Mouse (Mus musculus): ENCODE measurements around the gene Ccar1. TPM values are rescaled to one million over a fixed set of nuclear protein-coding genes. Genes with fewer than 3 reads are reported as not detected.
"Not testable (repeated sequence)": the region's sequence is repeated elsewhere in the genome, so short reads cannot be mapped to it uniquely, and the experiment has no call there.

Ccar1 gene
- polyA plus RNA-seq, 1 experiment from 2014 or later = 89.7 TPM

DNA sequence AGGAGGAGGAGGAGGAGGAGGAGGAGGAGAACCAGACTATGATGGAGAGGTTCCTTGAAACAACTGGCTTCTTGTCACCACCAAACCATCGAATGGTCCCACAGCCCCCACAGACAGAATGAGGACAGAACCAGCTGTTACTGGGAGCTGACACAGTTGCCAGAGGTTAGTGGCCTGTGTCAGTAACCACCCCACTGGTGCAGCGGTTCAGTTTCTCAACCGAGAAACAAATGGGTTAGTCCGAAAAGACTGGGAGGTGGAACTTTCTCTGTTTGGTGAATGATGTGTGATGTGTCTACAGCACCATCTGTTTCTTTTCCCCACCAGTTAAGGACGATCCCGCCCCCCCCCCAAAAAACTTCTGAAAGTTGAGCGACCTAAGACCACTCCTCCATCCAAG lies 67.2 kb downstream of the Ccar1 start:
- no peak overlapping the region for H3K4me3 ChIP-seq

DNA sequence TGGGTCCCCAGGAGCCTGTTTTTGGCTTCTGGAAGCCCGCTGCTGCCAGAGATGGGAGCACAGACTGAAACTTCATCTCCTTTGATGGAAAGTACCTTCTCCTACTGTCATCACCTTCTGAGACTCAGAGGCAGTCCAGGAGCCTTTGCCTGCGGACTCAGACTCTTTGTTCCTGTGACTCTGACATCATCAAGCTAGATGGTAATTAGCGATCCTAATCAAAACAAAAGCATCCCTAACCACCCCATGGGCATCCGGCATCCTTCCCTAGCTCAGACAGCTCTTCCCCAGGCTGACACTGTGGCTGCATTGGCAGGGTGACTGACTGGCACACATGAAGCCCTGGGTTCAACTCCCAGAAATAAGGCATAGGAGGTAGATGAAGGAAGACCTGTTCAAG lies 69.4 kb downstream of the Ccar1 start:
- 0 out of 2 replicates have a peak, but pooled peaks cover 3% of the 10 kb centered on the region for H3K9me3 ChIP-seq (replicated peaks)
- no peak overlapping the region for H3K27ac ChIP-seq (ENCODE audit: poor library complexity, severe bottlenecking)
- no peak overlapping the region for H3K4me2 ChIP-seq
- WGBS = 14% methylated on average over 4 of the region's 4 CpGs
- H3K36me3 ChIP-seq = no peaks in the 10 kb centered on the region
- H3K9ac ChIP-seq = no peak overlapping the region
- no peak for ATAC-seq (ENCODE audit: insufficient number of reproducible peaks, low FRiP score)
- peaks cover 31% of the 10 kb centered on the region for H3K27me3 ChIP-seq (replicated peaks)
- no peak overlapping the region for H3K4me3 ChIP-seq
- peaks cover 5% of the 10 kb centered on the region; the same call in 1 of the 2 replicates for H3K4me1 ChIP-seq (replicated peaks)

More for the DNA sequence above, 67.2 kb downstream of the Ccar1 start:
- no peak for ATAC-seq (ENCODE audit: insufficient number of reproducible peaks, low FRiP score)
- peak overlapping the region; percentile 96 for H3K4me2 ChIP-seq
- no peak overlapping the region for H3K9ac ChIP-seq
- H3K9me3 ChIP-seq (replicated peaks) = no peaks in the 10 kb centered on the region
- WGBS = 23% methylated on average over 7 of the region's 7 CpGs
- H3K27me3 ChIP-seq (replicated peaks) = peaks cover 31% of the 10 kb centered on the region
- H3K27ac ChIP-seq (ENCODE audit: poor library complexity, severe bottlenecking) = no peak overlapping the region
- H3K36me3 ChIP-seq = no peaks in the 10 kb centered on the region
- peaks cover 5% of the 10 kb centered on the region; the same call in 1 of the 2 replicates for H3K4me1 ChIP-seq (replicated peaks)

DNA sequence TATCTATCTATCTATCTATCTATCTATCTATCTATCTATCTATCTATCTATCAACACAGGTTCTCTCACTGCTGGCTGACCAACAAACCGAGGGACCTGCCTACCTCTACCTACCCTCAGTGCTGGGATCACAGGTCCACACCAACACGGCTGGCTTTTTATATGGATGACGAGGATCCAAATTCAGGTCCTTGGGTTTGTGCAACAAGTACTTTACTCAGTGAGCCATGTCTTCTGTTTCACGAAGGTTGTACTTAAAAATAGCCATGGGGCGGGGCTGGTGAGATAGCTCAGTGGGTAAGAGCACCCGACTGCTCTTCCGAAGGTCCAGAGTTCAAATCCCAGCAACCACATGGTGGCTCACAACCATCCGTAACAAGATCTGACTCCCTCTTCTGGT lies 71.5 kb downstream of the Ccar1 start:
- H3K9ac ChIP-seq; H3K4me2 ChIP-seq; H3K4me1 ChIP-seq (replicated peaks); H3K27ac ChIP-seq (ENCODE audit: poor library complexity, severe bottlenecking); H3K36me3 ChIP-seq; H3K9me3 ChIP-seq (replicated peaks); ATAC-seq (ENCODE audit: insufficient number of reproducible peaks, low FRiP score); H3K4me3 ChIP-seq: not testable (repeated sequence)
- WGBS = 83% methylated on average over 8 of the region's 8 CpGs
- H3K27me3 ChIP-seq (replicated peaks) = peaks cover 31% of the 10 kb centered on the region

DNA sequence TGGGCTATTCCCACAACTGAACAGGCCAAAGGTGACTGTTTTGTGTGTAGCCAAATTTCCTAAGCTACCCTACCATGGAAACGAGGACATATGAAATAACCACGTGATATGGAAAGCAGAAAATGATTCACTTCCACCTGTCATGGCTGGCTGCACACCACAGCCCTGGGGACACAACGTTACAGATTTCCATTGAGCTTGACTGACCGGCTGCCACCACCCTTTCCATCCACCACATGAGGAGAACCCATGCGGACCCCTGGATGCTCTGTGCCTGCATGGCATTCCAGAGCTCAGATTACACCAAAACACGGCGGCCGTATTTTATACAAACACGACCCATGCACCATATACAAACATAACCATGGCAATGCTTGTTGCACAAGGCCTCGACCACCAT lies 78.6 kb downstream of the Ccar1 start:
- no peak overlapping the region for H3K4me3 ChIP-seq
- ATAC-seq (ENCODE audit: insufficient number of reproducible peaks, low FRiP score) = no peak
- no peak overlapping the region for H3K9ac ChIP-seq
- H3K27ac ChIP-seq (ENCODE audit: poor library complexity, severe bottlenecking) = no peak overlapping the region
- H3K4me1 ChIP-seq (replicated peaks) = no peaks in the 10 kb centered on the region
- H3K36me3 ChIP-seq = no peaks in the 10 kb centered on the region
- 0 out of 2 replicates have a peak, but pooled peaks cover 6% of the 10 kb centered on the region for H3K9me3 ChIP-seq (replicated peaks)
- no peaks in the 10 kb centered on the region for H3K27me3 ChIP-seq (replicated peaks)
- WGBS = 76% methylated on average over 10 of the region's 10 CpGs
- H3K4me2 ChIP-seq = no peak overlapping the region

GRCm38 (mm10) chr10:62703579-62703978 lies 88.5 kb downstream of the Ccar1 start:
- Histone ChIP-seq H3K4me3 (no peak overlapping the region), H3K4me2 (no peak overlapping the region), H3K27me3 (replicated peaks) (no peaks in the 10 kb centered on the region), H3K9me3 (replicated peaks) (no peaks in the 10 kb centered on the region), H3K27ac (ENCODE audit: poor library complexity, severe bottlenecking) (no peak overlapping the region), H3K4me1 (replicated peaks) (no peaks in the 10 kb centered on the region), H3K36me3 (no peaks in the 10 kb centered on the region), H3K9ac (no peak overlapping the region)
- ATAC-seq (ENCODE audit: insufficient number of reproducible peaks, low FRiP score) = no peak
- WGBS = 73% methylated on average over 4 of the region's 4 CpGs

DNA sequence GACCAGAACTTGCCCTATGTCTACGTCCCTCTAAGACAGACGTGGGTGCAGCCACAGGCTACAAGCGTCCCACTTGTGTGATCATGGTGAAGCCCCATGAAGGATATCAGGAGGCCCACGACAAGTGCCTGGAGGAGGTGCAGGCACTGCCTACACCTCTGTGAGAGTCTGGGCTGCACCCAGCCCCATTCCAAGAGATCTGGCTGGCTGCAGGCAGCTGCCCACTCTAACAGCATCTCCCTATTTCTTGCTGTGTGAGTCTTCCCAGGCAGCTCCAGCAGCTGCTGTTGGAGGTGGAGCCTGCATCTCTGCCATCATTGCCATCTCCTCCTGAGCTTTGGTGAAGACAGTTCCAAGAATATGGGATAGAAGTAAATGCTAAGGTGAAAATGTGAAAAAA lies 89.7 kb downstream of the Ccar1 start:
- no peak overlapping the region for H3K27ac ChIP-seq (ENCODE audit: poor library complexity, severe bottlenecking)
- H3K4me1 ChIP-seq (replicated peaks) = no peaks in the 10 kb centered on the region
- no peak overlapping the region for H3K9ac ChIP-seq
- no peak overlapping the region for H3K4me3 ChIP-seq
- no peaks in the 10 kb centered on the region for H3K9me3 ChIP-seq (replicated peaks)
- H3K36me3 ChIP-seq = no peaks in the 10 kb centered on the region
- no peak for ATAC-seq (ENCODE audit: insufficient number of reproducible peaks, low FRiP score)
- no peaks in the 10 kb centered on the region for H3K27me3 ChIP-seq (replicated peaks)
- H3K4me2 ChIP-seq = no peak overlapping the region
- WGBS = 76% methylated on average over 4 of the region's 4 CpGs

Other genes starting within 250 kb of the Ccar1 start
- 34.4 and 38.7 TPM in 2 replicates for gene Kif1bp, start 213.8 kb downstream of the Ccar1 start, polyA plus RNA-seq (2016; fragmentation: Nextera tagmentation; extraction: Ambion mirVana)
- 17.3 and 18.6 TPM in 2 replicates for gene Ddx21, start 190.0 kb downstream of the Ccar1 start, polyA plus RNA-seq (2016; fragmentation: Nextera tagmentation; extraction: Ambion mirVana)
- 112 and 118 TPM in 2 replicates for gene Ddx50, start 141.1 kb downstream of the Ccar1 start, polyA plus RNA-seq (2016; fragmentation: Nextera tagmentation; extraction: Ambion mirVana)
- 0.98 and 1.1 TPM in 2 replicates for gene Stox1, start 66.2 kb downstream of the Ccar1 start, polyA plus RNA-seq (2016; fragmentation: Nextera tagmentation; extraction: Ambion mirVana)
- 28.7 and 35.4 TPM in 2 replicates for gene Tet1, start 116.7 kb upstream of the Ccar1 start, polyA plus RNA-seq (2016; fragmentation: Nextera tagmentation; extraction: Ambion mirVana)
- gene Slc25a16, start 128.3 kb upstream of the Ccar1 start, polyA plus RNA-seq (2016; fragmentation: Nextera tagmentation; extraction: Ambion mirVana) = 13.1 and 13.3 TPM in 2 replicates
- 25.5 and 26.5 TPM in 2 replicates for gene Dna2, start 154.7 kb upstream of the Ccar1 start, polyA plus RNA-seq (2016; fragmentation: Nextera tagmentation; extraction: Ambion mirVana)
- 14.6 and 15.9 TPM in 2 replicates for gene Rufy2, start 187.9 kb upstream of the Ccar1 start, polyA plus RNA-seq (2016; fragmentation: Nextera tagmentation; extraction: Ambion mirVana)
- 70.7 and 77.3 TPM in 2 replicates for gene Hnrnph3, start 231.9 kb upstream of the Ccar1 start, polyA plus RNA-seq (2016; fragmentation: Nextera tagmentation; extraction: Ambion mirVana)
- gene Pbld2, start 232.0 kb upstream of the Ccar1 start, polyA plus RNA-seq (2016; fragmentation: Nextera tagmentation; extraction: Ambion mirVana) = 0.68 and 0.78 TPM in 2 replicates